Mouse (Mus musculus) stomach, embryonic 16.5 days (tissue): ENCODE measurements around the gene Actr3. TPM values are rescaled to one million over a fixed set of nuclear protein-coding genes. Genes with fewer than 3 reads are reported as not detected.

ENCODE experiments used
- ATAC-seq: fragments of 200-750 bp; cut with Nextera tagmentation; 2 replicates; pipeline ENCODE4 v1.8.0; 2017; ENCODE audit warnings: moderate number of reproducible peaks, moderate TSS enrichment; ENCODE audit not compliant: insufficient read depth, low FRiP score
- H3K27ac ChIP-seq: fragments of 300-500 bp; sonication (generic); 2 replicates; pipeline ENCODE4 v1.5.1; 2014; ENCODE audit warnings: low read length
- H3K27me3 ChIP-seq: fragments of 300-500 bp; sonication (generic); 2 replicates; pipeline ENCODE4 v1.6.1; 2014; ENCODE audit warnings: low read length, control low read depth, mixed read lengths; ENCODE audit not compliant: control insufficient read depth, insufficient read depth
- H3K36me3 ChIP-seq: fragments of 300-500 bp; sonication (generic); 2 replicates; pipeline ENCODE4 v1.6.1; 2014; ENCODE audit warnings: low read length; ENCODE audit not compliant: control insufficient read depth, insufficient read depth
- H3K4me1 ChIP-seq: fragments of 300-500 bp; sonication (generic); 2 replicates; pipeline ENCODE4 v1.6.1; 2014; ENCODE audit warnings: low read length, control low read depth, mixed read lengths; ENCODE audit not compliant: control insufficient read depth, insufficient read depth
- H3K4me2 ChIP-seq: fragments of 300-500 bp; sonication (generic); 2 replicates; pipeline ENCODE4 v1.6.1; 2014; ENCODE audit warnings: low read depth, low read length, mixed read lengths
- H3K4me3 ChIP-seq: fragments of 300-500 bp; sonication (generic); replicated peaks from 2 replicates; pipeline ENCODE4 v1.5.1; 2014; ENCODE audit warnings: mild to moderate bottlenecking, low read length
- H3K9ac ChIP-seq: fragments of 300-500 bp; sonication (generic); 2 replicates; pipeline ENCODE4 v1.6.1; 2014; ENCODE audit warnings: low read length
- H3K9me3 ChIP-seq: fragments of 300-500 bp; sonication (generic); replicated peaks from 2 replicates; pipeline ENCODE4 v1.6.1; 2016; ENCODE audit warnings: low read length, control low read depth; ENCODE audit not compliant: control insufficient read depth
- WGBS: fragments of 180-500 bp; shearing (Covaris S2); extraction: QIAGEN DNeasy Blood & Tissue Kit; methylation state at CpG from one replicate; pipeline ENCODE4 v1.1.7; 2014; 5-methylcytosine and 5-hydroxymethylcytosine counted together
- polyA plus RNA-seq: library from polyadenylated mRNA; unstranded; fragments of >200 nt; fragmentation: Nextera tagmentation; extraction: Ambion mirVana; gene quantifications from 2 replicates; pipeline ENCODE4 v1.2.1, GENCODE M21; 2015

The Actr3 gene
- polyA plus RNA-seq, 1 experiment from 2014 or later = 356 TPM

DNA sequence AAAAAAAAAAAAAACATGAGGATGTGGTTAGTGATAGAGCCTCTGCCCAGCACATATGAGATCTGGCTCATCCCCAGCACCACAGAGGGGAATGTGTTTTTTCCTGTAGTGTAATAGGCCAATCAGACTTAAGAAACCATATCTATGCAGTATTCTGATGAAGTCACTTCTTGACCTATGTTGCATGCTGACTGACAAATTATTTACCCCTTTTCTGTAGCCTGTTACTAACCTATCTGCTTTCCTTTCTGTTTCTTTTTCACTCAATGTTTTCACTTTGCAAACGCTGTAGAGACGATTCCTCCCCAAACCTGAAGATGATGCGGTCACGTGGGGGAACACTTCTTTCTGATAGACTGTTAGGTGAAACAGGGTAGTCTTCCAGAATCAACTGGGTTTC is 32.4 kb upstream of the Actr3 start:
- no peak for ATAC-seq
- no peak overlapping the region for H3K9ac ChIP-seq
- no peaks in the 10 kb centered on the region for H3K9me3 ChIP-seq
- H3K27ac ChIP-seq = no peak overlapping the region
- no peaks in the 10 kb centered on the region for H3K4me1 ChIP-seq
- WGBS = 87% methylated on average over 4 of the region's 4 CpGs
- no peak overlapping the region for H3K4me3 ChIP-seq
- no peak overlapping the region for H3K4me2 ChIP-seq
- H3K27me3 ChIP-seq = no peaks in the 10 kb centered on the region
- no peaks in the 10 kb centered on the region for H3K36me3 ChIP-seq

DNA sequence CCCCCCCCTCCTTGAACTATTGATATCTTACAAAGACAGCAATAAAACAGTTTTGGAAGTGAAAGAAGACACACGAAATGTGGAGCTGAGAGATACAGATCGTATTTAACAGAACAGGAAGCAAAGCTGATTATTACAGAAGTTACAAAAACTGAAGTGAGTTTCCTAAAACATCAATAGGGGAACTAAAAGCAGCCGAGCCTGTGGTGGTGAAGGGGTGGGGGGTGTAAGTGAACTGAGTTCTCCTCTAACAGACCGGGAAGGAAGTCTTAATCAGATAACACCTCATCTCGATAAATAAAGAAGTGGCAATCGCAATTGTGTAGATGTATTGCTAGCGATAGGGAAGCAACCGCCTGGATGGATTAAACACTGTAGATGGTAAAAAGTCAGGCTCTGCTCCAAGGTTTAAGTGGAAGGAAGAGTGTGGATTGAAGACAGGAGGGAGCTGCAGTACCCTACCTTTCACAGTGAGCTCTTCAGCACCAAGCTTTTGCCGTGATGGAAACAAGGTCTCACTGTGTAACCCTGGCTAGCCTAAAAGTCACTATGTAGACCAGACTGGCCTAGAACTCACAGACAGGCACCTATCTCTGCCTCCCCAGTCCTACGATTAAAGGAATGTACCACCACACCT is 31.2 kb upstream of the Actr3 start:
- Histone ChIP-seq H3K36me3 (no peaks in the 10 kb centered on the region), H3K27me3 (no peaks in the 10 kb centered on the region), H3K4me2 (no peak overlapping the region), H3K4me1 (no peaks in the 10 kb centered on the region), H3K27ac (no peak overlapping the region), H3K4me3 (no peak overlapping the region), H3K9ac (no peak overlapping the region), H3K9me3 (no peaks in the 10 kb centered on the region)
- 65% methylated on average over 10 of the region's 10 CpGs for WGBS
- ATAC-seq = no peak

DNA sequence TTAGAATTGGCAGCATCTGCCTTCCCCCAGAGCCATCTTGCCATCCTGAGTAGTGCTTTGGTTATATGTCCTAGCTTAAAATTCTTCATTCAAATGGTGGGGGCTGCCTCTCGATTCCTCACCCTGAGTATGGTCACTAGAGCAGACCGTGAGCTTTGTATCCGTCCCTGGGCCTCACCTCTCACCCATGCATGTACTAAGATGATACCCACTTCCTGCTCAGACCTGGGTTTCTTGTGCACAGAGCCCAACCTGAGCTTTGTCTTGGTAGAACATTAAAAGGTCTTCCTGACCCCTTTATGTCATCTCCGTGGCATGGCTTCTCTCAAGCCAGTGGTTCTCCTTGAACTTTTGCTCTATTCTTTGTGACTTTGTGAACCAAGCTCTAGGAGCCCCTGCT is 28.5 kb upstream of the Actr3 start:
- Histone ChIP-seq H3K9ac (no peak overlapping the region), H3K4me3 (no peak overlapping the region), H3K27me3 (no peaks in the 10 kb centered on the region), H3K4me1 (no peaks in the 10 kb centered on the region), H3K27ac (no peak overlapping the region), H3K36me3 (no peaks in the 10 kb centered on the region), H3K4me2 (no peak overlapping the region), H3K9me3 (no peaks in the 10 kb centered on the region)
- ATAC-seq = no peak
- 92% methylated on average over 4 of the region's 4 CpGs for WGBS

DNA sequence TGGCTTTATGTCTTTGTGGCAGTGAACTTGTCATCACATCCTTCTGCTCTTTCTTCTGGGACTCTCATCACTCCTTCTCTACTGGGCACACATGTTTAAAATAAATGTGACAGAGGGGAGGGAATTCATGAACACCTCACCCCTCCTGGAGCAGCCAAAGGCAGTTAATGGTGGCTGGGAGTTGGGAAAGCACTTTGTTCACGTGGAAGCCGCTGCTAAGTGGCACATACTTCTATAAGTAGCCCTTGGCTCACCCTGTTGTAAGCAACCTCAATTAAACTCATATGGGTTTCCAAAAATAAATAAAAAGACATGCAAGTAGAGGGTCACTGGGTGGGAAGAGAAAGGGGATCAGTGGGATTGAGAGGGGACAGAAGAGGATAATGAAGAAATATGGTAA is 27.8 kb upstream of the Actr3 start:
- Histone ChIP-seq H3K4me2 (no peak overlapping the region), H3K27ac (no peak overlapping the region), H3K4me1 (no peaks in the 10 kb centered on the region), H3K9ac (no peak overlapping the region), H3K36me3 (no peaks in the 10 kb centered on the region), H3K27me3 (no peaks in the 10 kb centered on the region), H3K9me3 (no peaks in the 10 kb centered on the region), H3K4me3 (no peak overlapping the region)
- 66% methylated on average over 2 of the region's 2 CpGs for WGBS
- no peak for ATAC-seq

DNA sequence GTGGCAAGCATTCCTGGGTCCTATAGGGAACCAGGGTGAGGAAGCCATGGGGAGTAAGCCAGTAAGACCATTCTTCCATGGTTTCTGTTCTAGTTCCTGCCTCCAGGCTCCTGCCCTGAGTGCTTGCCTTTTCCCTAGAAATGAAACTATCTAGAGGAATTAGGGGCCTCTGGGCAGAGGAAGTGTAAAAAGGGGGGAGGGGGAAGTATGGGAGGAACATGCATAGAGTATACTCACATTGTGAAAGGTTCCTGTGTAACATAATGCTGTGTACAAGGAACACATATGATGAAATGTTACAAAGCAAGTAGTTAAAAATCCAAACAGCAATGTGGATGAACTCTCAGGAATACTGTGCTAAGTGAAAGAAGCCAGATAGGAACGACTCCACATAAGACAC is 27.4 kb upstream of the Actr3 start:
- Histone ChIP-seq H3K27ac (no peak overlapping the region), H3K27me3 (no peaks in the 10 kb centered on the region), H3K9me3 (no peaks in the 10 kb centered on the region), H3K4me2 (no peak overlapping the region), H3K9ac (no peak overlapping the region), H3K4me3 (no peak overlapping the region), H3K36me3 (no peaks in the 10 kb centered on the region), H3K4me1 (no peaks in the 10 kb centered on the region)
- 79% methylated on average over 1 of the region's 1 CpGs for WGBS
- no peak for ATAC-seq

DNA sequence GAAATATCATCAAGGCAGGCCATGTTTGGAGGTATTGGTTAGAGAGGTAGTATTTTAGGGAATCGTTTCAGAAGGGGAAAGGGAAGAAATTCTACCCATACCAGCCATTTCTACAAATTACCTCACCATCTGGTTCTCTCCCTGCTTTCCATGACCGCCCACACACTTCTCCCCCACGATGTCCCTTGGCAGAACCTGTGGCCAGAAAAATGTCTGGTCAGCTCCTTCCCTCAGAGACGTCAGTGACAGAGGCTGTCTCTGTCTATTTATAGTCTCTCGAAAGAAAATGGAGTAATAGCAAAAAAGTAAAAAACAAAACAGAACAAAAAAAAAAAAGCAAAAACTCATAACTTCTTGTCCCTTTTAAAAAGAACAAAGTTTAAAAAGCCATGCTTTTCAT is 23.0 kb upstream of the Actr3 start:
- Histone ChIP-seq H3K9ac (no peak overlapping the region), H3K4me3 (no peak overlapping the region), H3K27ac (no peak overlapping the region), H3K27me3 (no peaks in the 10 kb centered on the region), H3K4me1 (no peaks in the 10 kb centered on the region), H3K36me3 (no peaks in the 10 kb centered on the region), H3K4me2 (no peak overlapping the region), H3K9me3 (no peaks in the 10 kb centered on the region)
- WGBS = 64% methylated on average over 5 of the region's 5 CpGs
- no peak for ATAC-seq

DNA sequence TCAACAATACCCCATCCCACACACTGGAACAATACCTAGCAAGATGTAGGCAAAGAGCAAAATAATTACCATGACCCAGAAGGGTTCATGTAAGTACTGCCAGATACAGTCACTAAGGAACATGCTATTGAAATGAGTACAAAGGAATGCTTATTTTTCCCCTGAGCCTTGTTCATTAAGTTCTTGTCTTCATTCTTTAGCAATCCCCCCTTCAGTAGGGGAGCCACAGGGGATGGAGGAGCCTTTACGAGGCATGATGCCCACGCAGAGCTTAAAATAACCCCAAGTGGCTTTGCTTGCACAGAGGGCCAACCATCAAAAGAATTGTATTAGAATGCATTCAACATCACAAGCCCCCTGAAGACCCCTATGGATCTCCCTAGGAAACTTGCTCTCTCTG is 19.6 kb upstream of the Actr3 start:
- no peaks in the 10 kb centered on the region for H3K4me1 ChIP-seq
- no peaks in the 10 kb centered on the region for H3K27me3 ChIP-seq
- H3K4me3 ChIP-seq = no peak overlapping the region
- H3K4me2 ChIP-seq = no peak overlapping the region
- no peaks in the 10 kb centered on the region for H3K36me3 ChIP-seq
- H3K9me3 ChIP-seq = no peaks in the 10 kb centered on the region
- no peak overlapping the region for H3K27ac ChIP-seq
- WGBS = 71% methylated on average over 2 of the region's 2 CpGs
- ATAC-seq = no peak
- no peak overlapping the region for H3K9ac ChIP-seq

DNA sequence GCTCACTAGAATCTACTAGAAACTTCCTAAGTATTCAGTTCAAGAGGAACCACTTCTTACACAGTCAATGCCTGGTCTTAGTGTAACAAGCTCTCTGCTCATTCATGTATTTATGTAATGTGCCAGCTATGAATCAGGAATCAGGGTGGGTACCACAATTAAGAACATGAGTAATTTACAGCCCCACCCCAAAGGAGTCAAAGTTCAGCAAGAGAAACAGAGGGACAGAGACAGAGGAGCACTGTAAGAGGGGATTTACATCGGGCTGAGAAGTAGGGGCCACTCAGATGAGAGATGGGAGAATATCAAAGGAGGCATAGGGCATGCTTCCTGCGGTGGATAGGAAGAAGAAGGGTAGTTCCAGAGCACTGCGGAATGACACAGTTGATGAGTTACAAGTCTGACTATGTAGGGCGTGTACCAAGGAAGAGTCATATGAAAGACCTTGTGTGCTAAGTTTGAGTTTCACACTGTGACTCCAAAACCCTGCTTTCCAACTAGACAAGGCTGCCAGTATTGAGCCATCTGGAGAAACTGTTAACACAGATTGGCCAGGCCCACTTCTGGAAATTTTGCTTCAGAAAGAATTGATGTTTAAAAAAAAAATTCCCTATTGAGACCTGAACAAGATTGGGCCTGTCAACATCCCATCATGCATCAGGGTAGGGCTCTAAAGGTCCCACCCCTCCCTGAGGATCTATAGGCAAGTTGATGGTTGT is 14.9 kb upstream of the Actr3 start:
- H3K36me3 ChIP-seq = no peaks in the 10 kb centered on the region
- WGBS = 75% methylated on average over 4 of the region's 4 CpGs
- H3K4me2 ChIP-seq = no peak overlapping the region
- H3K9ac ChIP-seq = no peak overlapping the region
- no peaks in the 10 kb centered on the region for H3K9me3 ChIP-seq
- H3K4me1 ChIP-seq = no peaks in the 10 kb centered on the region
- no peak overlapping the region for H3K4me3 ChIP-seq
- no peak for ATAC-seq
- H3K27ac ChIP-seq = peak overlapping the region; percentile 4; the same call in 1 of the 2 replicates
- no peaks in the 10 kb centered on the region for H3K27me3 ChIP-seq

DNA sequence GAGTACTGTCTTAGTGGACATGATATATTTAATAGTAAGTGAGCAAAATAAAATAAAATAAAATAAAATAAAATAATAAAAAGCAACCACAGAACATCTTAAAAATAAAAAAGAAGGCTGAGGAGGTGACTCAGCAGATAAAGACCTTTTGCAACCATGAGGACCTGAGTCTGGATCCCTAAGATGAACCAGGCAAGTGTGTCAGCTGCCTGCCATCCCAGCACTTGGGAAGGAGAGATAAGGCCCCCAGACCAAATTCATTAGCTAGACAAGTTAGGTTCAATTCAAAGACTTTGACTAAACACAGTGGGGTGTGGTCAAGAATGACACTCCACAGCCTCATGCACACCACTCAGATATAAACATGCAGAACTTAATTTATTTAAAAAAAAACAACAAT is 12.4 kb upstream of the Actr3 start:
- H3K27me3 ChIP-seq = no peaks in the 10 kb centered on the region

More for the DNA sequence above, 12.4 kb upstream of the Actr3 start:
- H3K4me3 ChIP-seq = no peak overlapping the region
- H3K9me3 ChIP-seq = no peaks in the 10 kb centered on the region
- no peaks in the 10 kb centered on the region for H3K36me3 ChIP-seq
- no peak overlapping the region for H3K4me2 ChIP-seq
- no peak overlapping the region for H3K27ac ChIP-seq
- no peak overlapping the region for H3K9ac ChIP-seq
- no peak for ATAC-seq
- H3K4me1 ChIP-seq = no peaks in the 10 kb centered on the region
